Mouse (Mus musculus) cerebellum, adult (tissue): ENCODE measurements at regions not wholly inside any gene's neighbourhood (a gene's known extent, or its start where the extent isn't known, plus 50 kb on each side); places are given as distances from the start of the nearest gene placed in this dataset.

Experiments used
- ATAC-seq: cut with Nextera tagmentation; 2 replicates; pipeline ENCODE4 v1.9.2; 2017; ENCODE audit warnings: mild to moderate bottlenecking, moderate library complexity, mixed read lengths; ENCODE audit not compliant: insufficient number of reproducible peaks, low FRiP score, low TSS enrichment

DNA sequence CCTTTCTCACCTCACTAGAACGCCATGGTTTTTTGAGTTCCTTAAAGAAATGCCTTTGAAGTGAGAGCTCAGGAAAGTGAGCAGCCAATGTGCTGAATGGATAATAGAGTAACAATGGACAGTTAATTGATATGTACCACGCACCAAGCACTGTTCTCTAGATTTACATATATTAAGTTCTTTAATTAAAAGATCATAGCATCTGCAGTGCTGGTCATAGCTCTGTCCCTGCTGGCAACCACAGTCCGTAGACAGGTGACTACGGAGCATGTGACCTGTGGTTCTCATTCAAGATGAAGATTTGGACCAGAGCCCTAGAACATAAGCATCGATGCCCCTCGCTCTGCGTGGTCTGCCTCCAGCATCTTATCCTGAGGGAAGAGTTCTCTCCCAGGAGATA, 378.5 kb downstream of the Rapgef2 start:
- ATAC-seq = no peak

DNA sequence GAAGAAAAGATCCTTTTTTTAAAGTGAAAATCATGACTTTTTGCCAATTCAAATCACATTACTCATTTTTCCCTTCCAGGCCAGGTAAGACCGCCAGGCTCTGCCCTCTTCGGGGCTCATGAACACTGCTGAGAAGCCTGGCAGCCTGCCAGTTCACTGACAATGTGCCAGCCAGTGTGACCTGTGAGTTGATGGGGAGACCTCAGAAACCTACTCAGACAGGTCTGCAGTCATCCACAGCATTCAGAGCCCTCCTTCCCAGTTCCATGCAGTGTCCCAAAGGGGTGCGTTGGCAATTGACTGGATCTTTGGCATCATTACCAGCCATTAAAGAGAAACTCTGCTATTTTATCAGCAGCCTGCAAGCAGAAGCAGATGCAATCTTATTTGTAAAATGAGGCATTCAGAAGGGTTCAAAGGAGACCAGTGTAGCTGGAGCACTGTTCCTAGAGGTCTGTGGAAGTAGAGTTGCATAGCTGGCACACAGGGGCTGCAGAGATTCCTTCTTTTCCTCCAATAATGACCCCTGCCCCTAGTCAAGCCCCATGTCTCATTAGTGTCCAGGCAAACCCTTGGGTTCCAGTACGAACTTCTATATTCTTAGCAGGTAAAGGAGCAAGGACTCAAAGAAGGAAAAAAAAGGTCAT, 384.4 kb downstream of the Rapgef2 start:
- ATAC-seq = no peak

DNA sequence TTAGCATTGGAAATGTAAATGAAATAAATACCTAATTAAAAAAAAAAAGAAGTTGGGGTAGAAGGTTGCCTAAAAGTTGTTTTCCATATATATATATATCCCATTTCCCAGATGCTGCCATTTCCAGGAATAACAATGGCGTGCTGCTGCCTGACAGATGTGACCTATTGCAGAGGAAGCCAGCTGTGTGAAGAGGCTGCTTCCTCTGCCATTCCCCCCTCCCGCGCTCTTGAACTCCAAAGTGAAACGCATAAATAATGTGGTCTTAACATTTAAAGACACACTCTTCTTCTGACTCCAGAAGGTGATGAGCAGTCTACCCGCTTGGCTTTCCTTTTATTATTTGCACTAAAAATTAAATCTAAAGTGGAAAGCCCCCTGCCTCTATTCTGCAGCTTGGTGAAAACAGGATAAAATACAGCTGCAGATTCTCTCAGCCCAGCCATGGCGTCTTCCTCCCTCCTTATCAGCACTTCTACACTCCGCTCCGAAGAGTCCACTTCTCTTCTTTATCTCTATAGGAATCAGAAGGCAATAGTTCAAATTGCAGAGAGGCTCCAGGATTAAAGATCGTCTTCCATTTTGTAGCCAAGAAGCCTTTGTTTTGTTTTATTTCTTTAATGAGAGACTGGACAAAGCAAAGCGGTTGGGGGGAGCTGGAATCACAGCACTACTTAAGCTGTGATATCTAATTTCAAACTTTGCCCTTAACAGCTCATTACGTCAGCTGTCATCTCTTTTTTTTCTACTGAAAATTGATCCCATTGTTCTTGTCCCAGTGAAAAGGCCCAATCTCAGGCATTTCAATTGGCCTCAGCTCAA, 385.1 kb downstream of the Rapgef2 start:
- no peak for ATAC-seq

DNA sequence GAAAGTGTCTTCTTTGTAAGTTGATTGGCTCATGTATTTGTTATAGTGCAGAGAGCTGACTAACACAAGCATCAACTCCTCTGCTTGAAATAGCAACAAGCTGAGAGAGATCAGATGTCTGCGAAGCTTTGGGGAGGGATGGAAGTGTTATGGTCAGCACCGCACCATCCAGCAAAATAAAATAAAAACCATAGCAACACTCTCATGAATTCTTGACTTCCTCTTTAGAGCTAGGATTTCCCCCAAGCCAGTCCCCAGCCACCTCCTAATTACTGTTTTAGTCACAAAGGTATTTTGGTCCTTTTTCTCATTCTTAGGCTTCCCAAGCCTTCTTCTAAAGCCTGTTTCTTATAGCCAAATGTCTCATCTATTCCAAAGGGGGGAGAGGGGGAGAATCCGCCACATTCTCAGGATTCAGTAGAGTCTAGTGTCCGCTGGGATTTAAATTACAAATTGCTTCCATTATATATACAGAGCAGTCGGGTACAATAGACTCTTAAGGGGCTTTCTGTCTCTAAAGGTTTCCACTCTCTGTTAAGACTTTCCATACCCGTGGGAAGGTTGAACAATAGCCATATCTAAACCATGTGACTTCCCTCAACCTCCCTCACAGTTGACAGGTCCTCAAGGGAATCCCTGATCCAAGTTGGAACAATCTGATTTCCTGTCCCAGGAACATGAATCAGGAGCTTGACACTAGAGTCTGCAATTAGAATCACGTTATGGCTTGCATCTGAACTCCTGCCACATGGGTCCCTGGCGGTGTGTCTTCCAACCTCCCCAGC, 386.7 kb downstream of the Rapgef2 start:
- ATAC-seq = no peak

DNA sequence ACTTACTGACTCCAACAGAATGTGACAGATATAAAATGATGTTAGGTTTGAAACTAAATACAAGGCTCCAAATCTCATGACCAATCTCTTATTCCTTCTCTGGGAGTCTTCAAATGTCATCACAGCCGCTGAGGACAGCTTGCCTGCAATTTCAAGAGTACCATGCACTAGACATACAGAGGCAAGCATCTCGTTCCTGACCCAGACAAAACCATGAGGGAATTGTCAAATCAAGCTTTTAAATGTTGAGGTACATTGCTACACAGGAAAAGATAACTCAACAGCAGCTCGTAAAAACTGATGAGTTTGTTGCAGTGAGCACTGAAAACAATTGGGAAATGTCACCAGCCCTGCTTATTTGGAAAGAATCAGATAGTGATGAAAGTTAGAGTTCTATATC, 397.0 kb downstream of the Rapgef2 start:
- ATAC-seq = no peak

DNA sequence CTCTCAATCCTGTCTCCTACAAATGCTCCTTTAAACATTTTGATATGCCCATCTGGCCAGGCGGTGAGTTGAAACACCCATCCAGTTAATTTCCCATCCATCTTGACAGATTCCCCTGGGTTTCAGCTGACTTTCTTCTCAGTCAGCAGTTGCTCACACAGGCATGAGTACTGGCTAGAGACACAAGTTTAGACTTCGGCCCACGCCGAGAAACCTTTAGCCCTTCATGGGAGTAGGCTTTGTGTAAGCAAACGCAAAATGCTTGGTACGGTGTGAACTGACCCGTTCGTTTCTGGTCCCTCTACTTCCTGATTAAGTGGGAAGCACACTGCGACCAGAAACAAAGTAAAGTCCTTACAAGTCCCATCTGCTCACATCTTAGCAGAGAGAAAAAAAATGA, 401.6 kb downstream of the Rapgef2 start:
- no peak for ATAC-seq

DNA sequence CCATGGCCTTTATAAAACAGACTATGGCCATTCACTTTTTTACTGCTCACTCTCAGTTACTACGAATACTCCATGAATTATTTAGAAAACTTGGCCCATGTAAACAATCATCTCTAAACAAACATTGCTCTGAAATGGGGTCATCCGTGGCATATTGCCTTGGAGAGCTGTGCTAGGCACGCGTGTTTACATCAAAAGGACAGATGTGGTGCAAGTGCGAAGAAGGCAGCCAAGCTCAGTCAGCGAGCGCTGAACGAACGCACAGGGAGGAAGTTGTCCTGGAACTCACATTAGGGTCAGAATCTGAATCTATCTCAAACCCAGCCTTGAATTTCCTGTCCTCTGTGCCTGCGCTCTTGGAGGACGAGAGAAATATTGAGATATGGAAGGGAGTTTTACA, 402.3 kb downstream of the Rapgef2 start:
- ATAC-seq = no peak

DNA sequence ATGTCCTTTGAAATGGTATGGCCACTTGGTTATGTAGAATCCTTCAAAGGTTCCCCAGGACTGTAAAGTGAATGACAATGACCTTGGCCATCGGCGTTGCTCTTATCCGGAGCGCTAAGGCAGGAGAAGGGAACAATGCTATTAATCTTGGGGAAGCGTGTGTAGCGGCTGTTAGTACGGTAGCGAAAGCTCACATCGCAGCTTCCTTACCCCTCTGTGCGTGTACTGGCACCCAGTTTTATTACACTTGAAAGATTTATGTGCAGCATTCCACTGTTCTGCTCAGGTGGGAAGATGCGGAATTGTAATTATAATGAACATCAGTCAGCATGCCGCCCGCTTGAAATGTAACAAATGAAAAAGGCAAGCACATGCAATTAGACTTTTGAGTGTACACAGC, 406.2 kb downstream of the Rapgef2 start:
- ATAC-seq = no peak

DNA sequence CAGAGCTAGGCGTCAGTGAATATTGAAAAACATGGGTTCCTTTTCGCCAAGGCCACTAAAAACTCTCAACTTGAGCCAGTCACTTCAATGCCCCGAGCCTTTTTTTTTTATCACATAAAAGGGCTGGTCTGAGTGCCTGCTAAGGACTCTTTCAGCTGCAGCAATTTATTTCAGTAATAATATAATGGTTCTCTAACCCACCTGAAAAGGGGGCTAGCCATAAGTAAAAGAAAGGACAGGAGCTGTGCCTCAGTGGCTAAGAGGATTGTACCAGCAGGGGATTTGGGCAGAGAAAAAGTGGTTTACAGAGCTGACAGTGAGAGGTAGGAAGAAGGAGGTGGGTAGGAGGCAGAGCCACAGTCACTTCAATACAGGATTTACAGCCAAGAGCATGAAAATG, 409.0 kb downstream of the Rapgef2 start:
- ATAC-seq = no peak

DNA sequence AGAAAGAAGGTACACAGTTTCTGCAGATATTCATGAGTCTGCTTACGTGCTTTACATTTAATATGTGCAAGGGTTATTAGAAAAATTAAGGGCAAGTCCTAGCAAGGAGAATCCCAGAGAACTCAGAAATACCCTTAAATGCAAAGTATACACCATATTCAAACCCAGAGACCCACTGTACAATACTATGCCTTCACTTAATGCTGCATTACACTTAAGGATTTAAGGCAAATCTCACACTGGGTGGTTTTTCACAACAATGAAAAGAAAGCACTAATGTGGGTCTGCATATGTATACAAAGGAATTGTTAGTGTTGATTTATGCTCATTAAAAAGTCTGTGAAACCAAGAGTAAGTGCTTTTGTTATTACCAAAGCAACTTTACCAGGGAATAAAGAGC, 419.4 kb downstream of the Rapgef2 start:
- ATAC-seq = no peak

DNA sequence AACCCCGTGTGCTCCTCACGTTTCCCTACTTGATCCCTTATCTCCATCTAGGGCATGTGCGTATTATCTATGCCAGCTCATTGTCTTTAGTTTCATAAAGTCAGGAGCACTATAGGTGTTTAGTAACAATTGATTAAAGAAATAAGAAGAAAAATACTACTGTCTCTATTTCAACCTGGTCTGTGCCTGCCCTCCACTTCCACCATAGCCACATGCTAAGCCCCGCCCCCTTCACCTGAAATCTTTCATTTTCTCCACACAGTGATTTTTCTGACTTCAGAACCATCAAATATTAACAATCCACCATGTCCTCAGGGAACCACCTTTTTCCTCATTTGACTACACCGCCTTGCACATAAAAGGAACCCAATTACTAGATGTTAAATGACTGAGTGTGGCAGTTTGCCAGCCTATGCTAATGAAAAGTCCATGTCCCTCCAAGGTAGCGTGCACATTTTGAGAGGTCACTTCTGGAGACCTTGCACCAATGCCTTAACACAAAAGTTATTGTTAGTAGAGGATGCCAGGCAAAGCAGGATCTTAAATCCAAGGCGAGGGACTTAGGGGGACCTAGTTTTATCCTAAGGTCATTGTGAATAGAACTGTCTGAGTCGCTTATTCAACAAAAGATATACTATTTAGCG, 420.1 kb downstream of the Rapgef2 start:
- ATAC-seq = no peak

DNA sequence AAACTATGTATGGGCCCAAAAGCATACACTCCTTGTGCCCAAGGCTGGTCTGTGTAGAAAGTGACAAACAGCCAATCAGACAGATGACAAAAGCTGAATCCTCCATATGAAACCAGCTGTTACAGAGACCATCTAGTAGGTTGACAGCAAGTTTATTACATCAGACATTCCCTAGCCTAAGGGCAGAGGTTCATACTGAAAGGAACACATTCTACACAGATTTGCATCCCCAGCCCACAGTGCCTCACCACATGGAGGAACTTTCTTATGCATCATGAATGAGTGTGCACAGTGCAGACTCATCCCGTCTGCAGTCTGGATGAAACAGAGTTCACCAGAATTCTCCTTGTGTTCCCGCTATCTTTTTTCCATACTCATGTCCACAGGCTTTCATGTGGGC, 423.3 kb downstream of the Rapgef2 start:
- ATAC-seq = no peak

DNA sequence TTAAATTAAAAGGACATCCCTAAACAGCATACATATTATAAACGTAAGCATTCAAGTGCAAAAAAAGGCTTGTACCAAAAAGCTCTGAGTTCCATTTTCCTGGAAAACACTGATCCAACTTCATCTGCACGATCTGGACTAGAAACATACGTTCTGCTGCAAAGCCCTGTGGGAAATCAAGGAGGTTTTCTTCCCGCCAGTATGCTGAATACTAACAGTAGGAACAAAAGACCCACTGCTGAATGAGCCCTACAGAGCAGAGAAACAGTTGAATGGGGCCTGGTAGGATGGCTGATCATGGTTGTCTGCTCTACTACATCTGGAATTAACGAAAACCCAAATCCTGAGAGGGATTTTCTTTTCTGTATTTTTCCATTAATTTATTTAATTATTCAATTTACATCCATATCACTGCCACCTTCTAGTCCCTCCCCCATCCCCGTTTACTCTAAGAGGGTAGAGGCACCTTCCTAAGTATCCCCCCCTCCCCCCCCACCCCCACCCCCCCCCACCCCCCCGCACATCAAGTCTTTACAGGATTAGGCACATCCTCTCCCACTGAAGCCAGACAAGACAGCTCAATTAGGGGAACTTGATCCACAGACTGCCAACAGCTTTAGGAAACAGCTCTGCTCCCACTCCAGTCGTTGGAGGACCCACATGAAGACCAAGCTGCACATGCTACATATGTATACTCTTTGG, 439.5 kb downstream of the Rapgef2 start:
- ATAC-seq = no peak

DNA sequence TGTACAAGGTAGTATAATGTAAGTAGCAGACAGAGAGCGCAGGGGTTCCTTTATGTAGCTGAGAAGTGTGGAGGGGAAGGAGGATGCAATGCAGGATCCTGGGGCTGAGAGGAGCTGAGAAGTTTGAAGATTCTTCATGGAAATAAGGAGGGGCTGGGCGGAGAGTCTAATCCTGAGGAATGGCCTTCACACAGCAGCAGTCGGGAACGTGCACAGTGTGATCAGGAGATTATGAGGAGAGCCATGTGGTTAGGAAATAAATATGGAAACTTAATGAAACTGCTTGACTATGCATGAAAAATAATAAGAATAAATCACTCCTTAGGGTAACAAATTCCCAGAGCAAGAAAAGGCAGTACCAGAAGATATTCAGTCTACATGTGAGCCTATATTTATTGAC, 445.1 kb downstream of the Rapgef2 start:
- ATAC-seq = no peak

DNA sequence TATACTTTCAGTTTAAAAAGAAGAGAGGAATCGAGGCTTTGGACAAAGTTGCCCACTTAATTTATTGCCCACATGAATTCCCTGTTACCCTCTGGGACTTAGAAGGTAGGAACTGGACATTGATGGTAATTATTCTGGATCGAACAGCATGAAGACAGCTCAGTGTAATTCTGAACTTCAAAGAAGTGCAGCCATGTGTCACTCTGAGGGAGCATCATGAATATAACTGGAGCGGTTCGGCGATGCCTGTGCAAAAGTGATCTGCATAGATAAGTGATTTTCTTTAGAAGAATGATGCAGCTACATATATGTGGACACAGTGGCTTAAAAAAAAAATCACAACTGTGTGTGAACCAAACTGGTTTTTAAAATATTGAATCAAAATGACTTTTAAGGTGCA, 449.5 kb downstream of the Rapgef2 start:
- ATAC-seq = no peak

DNA sequence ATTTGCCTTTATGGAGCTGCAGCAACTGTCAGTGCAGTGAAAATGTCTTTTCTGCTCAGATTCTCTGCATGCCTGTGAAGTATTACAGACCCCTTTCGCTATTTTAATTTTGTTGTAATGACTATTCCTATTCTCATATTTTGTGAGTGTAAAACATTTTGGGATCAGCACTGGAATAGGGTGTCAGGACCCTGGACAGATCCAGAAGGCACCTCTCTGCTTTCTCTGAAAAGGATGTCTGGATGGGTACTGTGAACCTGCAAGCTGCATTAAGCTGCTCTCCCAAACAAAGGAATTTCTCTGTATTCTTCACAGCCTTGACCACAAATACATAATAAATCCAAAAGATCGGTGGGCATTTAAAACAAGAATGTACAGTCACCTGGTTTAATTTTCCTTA, 460.8 kb downstream of the Rapgef2 start:
- no peak for ATAC-seq

DNA sequence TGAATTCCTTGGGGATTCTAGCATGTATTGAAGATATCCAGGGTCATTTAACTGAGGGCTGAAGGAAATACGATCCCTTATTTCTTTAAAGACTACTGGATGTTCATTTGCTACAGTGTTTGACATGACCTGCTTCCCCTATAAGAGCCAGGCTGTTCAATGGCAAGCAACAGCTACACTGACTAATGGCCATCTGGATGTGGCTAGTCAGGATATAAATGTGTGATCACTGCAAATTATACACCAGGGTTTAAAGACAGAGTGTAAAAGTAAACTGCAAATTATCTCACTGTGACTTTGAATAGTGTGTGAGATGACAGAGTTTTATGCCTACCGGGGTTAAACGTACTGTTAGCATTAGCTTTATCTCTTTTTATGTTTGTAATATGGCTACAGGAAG, 473.9 kb downstream of the Rapgef2 start:
- ATAC-seq = no peak

DNA sequence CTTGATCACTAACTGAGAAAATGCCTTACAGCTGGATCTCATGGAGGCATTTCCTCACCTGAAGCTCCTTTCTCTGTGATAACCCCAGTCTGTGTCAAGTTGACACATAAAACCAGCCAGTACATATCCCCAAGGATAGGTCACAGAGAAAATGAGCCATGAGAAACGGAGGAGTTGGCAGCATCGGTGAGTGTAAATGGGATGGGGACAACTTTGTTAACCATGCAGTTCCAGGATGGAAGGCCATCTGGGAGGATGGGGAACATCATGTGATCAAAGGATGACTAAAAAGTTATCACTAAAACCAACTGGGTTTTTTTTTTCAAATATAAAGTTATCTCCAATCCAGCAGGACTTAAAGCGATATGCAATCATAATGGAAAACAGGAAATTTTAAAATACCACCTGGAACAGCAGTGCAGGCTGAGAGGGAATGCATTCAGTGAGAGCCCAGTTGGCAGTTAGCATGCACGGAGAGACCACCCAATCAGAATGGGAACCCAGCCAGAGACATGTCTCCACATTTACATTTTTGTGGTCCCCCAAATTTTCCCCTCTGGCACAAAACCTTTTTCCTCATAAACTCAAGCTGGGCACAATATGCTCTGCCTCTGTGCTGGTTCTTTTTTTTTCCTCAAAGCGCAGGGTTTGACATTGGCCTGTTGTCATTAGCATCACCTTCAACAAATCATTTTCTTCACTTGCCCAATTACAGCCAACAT, 475.7 kb downstream of the Rapgef2 start:
- ATAC-seq = no peak

DNA sequence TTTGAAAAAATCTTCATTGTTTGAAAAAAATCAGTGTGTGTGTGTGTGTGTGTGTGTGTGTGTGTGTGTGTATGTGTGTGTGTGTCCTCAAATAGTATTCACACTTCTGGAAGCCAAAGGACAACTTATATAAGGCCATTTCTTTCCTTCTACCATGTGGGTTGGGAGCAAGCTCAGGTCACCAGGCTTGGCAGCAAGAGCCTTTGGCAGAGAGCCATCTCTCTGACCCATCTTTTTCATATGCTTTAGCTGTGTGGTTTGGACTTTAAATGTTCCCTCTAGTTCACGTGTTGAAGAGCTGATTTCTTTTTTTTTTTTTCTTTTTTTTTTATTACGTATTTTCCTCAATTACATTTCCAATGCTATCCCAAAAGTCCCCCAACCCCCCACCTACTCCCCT, 483.1 kb downstream of the Rapgef2 start:
- ATAC-seq = no peak
